Mouse (Mus musculus) small intestine, adult 2 months (tissue): ENCODE measurements around the gene E130308A19Rik.

ENCODE experiments used
- CTCF ChIP-seq: fragments of 200-500 bp; IDR thresholded peaks from 2 replicates; pipeline ENCODE4 v1.5.1; 2012; ENCODE audit warnings: low read depth, mild to moderate bottlenecking, control low read depth, inconsistent platforms, low read length, moderate library complexity, mixed read lengths; ENCODE audit not compliant: insufficient replicate concordance, insufficient read length; ENCODE audit errors: extremely low read depth
- POLR2A ChIP-seq: fragments of 200-500 bp; IDR thresholded peaks from 2 replicates; pipeline ENCODE4 v1.6.1; 2012; ENCODE audit warnings: low read depth, mild to moderate bottlenecking, control low read depth, inconsistent platforms, low read length, moderate library complexity

GRCm38 (mm10) chr4:59756332-59757082, 130.5 kb downstream of the E130308A19Rik start:
- TF ChIP-seq CTCF, result no peak
- no peak for TF ChIP-seq POLR2A
